Mouse (Mus musculus): ENCODE data around the gene Sipa1l2.
A peak's percentile ranks its signal among the peaks of the same experiment; 100 is the strongest.

Gene Sipa1l2

GRCm38 (mm10) chr8:125569533-125570365, at the start of gene Sipa1l2:
TSS of gene Sipa1l2 (minus strand) at chr8:125569808.
- DNase-seq (ENCODE audit: extremely low read depth, insufficient read length, low spot score): peak; percentile 74

DNA sequence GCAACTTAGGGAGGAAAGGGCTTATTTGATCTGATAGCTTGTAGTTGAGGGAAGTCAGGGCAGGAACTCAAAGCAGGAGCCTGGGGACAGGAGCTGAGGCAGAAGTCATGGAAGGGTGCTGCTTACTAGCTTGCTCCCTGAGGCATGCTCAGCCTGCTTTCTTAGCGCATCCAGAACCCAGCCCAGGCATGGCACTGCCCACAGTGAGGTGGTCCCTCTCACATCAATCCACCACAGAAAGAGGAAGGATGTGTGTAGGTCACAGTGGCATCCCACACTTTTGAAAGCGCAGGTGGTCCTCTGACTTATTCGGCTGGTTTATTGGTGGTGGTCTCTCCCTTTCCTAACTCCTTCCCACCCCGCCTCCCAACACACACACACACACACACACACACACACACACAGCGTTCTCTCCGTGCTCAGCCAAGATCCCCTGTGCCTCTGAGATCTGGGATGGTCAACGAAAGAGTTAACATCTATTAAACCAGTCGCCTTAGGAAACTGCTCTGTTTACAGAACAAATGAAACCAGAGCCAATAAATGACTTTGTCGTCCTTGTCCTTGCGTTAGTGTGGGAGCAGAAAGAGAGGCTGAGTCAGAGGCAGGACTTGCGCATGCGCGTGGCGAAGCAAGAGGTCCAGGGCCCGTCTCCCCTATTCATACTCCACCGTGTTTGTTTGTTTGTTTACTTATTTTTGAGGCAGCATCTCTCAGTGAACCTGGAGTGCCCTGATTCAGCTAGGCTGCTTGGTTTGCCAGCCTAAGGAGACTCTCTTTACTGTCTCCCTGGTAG, 49.1 kb upstream of the Sipa1l2 start:
- DNase-seq (ENCODE audit: extremely low read depth, insufficient read length, low spot score): peak; percentile 51

- DNase-seq (ENCODE audit: extremely low read depth, insufficient read length, low spot score): no peak
Measured at GRCm38 (mm10) chr8:125616935-125617334, 47.3 kb upstream of the Sipa1l2 start.

DNA sequence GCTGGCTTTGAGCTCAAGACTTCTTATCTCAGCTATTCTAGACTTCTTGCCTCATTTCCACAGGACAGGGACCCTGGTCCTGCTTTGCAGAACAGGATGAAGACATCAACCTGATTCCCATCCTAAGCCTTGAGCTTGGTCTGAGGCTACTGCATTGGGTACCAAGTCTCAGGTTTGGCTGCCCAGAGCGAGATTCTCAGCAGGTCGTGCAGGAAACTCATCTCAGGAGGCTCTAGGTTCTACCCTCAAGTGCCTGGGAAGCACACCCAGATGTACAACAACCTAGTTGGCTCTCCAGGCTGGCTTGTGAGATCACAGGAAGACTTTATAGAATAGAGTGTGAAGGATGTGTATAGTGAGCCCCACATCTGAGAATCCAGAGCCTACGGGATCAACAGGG, 46.4 kb upstream of the Sipa1l2 start:
- DNase-seq (ENCODE audit: extremely low read depth, insufficient read length, low spot score): no peak

GRCm38 (mm10) chr8:125613552-125613951, 43.9 kb upstream of the Sipa1l2 start:
- no peak for DNase-seq (ENCODE audit: extremely low read depth, insufficient read length, low spot score)

DNA sequence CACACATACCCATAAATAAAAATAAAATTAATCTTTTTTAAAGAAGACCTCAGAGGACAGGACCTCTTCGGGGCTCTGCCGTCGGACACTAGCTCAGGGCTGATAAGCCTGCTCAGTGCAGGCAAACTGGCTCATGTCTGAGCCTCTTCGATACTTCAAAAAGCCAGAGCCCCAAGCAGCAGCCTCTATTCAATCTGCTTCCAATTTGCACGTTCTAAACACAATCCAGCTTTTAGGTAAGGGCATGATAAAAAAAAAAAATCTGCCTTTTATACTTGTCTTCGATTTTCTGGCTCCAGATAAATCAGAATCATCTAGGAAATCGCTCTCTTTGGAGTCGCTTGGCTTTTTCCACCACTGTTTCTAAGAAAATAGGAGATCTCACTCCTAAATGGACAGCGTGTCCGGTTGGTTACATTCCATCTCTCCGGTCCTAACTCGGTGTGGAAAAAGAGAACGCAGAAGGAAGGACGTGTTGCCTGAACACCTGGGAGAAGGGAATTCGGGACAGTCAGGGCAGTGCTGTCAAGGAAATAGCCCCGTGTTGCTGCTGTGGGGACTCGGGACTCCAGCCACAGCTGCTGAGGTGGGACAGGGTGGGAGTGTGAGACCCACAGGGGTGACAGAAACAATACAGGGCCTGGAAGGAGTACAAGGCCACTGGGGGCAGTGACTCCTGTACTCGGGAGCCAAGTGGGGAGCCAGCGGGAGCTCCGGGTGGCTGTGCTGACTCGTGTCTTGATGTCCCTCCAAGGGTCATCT, 42.4 kb upstream of the Sipa1l2 start:
- no peak for DNase-seq (ENCODE audit: extremely low read depth, insufficient read length, low spot score)

- no peak for DNase-seq (ENCODE audit: extremely low read depth, insufficient read length, low spot score)
Measured at GRCm38 (mm10) chr8:125611024-125611798, 41.6 kb upstream of the Sipa1l2 start.

GRCm38 (mm10) chr8:125609737-125610136, 40.1 kb upstream of the Sipa1l2 start:
- no peak for DNase-seq (ENCODE audit: extremely low read depth, insufficient read length, low spot score)

- DNase-seq (ENCODE audit: extremely low read depth, insufficient read length, low spot score): no peak
Measured at GRCm38 (mm10) chr8:125607714-125608223, 38.2 kb upstream of the Sipa1l2 start.

DNA sequence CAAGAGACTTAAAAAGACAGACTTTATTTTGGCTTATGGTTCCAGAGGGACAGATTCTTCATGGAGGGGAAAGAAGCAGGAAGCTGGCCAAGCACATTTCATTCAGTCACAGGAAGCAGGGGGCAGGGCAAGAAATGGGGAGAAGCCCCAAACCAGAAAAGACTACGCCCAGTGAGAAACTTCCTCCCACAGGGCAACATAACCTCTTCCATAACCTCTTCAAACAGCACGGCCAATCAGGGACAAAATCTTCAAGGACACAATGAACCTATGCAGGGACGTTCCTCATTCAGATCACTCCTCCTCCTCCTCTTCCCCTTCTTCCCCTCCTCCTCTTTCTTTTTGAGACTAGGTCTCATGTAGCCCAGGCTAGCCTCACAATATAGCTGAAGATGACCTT, 37.3 kb upstream of the Sipa1l2 start:
- no peak for DNase-seq (ENCODE audit: extremely low read depth, insufficient read length, low spot score)

DNA sequence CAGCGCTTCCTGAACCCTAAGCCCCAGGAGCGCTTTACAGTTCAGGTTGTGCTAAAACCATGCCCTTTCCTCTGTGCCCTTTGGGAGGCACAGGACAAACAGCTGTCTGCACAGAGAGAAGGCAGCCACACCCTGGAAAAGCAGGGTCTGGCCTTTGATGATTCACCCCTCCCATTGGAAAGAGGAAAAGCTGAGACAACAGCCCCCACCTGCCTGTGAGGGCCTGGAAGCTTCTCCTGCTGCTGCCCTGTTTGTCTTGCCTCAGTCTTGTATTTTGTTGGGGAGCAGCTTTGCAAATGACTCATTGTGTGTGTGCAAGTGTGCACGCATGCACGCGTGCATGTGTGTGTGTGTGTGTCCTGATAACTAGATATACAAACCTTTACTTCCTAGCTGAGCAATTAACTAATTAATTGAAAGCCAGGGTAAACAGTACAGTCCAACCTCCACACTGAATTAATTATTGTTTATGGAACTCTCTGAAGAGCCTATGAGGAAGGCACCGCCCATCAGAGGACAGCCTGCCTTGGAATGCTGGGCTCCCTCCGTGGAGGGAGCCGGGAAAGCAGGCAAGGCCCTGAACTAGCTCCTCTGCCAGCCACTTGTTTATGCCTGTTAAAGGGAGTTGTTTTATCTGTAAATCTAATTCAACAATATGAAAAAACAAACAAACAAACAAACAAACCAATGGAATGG, 35.4 kb upstream of the Sipa1l2 start:
- no peak for DNase-seq (ENCODE audit: extremely low read depth, insufficient read length, low spot score)

GRCm38 (mm10) chr8:125604213-125604816, 34.7 kb upstream of the Sipa1l2 start:
- no peak for DNase-seq (ENCODE audit: extremely low read depth, insufficient read length, low spot score)

DNA sequence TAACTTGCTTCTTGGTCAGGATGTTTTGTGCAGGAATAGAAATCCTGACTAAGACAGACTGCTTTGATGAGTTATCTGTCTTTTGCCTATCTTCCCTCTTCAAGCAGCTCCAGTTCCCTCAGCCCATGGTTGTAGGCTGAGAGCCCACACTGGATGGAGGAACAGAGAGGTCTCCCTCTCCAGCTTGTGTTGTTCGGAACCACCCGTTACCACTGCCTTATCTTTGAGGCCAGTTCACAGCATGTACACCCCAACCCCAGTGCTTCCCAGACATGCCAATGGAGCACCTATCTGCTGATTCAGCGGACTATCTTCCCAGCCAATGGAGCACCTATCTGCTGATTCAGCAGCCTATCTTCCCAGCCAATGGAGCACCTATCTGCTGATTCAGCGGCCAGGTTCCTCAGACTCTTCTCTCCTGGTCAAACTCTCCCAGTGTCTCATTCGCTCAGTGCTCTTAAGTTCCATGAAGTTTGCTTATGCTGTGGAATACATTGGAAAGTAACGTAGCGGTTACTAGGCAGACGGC, 33.8 kb upstream of the Sipa1l2 start:
- DNase-seq (ENCODE audit: extremely low read depth, insufficient read length, low spot score): no peak

DNA sequence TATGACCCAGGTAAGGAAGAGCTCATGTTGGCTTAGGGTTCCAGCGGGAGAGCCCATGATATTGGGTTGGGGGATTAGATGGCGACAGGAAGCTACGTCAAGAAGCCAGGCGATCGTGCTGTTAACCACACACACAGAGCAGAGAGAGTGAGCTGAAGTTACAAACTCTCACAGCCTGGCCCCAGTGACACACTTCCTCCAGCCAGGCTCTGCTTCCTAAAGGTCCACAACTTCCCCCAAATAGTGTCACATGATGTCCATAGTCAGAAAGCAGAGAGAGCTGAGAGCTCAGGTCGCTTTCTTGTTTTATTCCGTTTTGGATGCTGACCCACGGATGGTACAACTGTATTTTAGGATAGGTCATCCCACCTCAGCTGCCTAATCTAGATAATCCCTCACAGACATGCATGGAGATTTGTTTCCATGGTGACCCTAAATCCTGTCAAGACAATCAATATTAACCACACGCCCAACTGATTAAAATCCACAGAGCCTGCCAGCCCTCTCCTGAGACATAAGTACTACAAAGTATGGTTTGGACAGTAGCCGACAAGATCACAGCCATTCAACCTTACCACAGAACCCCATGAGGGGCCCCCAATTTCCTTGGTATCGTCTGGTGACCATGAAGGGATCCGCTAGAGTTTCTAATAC, 30.6 kb upstream of the Sipa1l2 start:
- no peak for DNase-seq (ENCODE audit: extremely low read depth, insufficient read length, low spot score)

DNA sequence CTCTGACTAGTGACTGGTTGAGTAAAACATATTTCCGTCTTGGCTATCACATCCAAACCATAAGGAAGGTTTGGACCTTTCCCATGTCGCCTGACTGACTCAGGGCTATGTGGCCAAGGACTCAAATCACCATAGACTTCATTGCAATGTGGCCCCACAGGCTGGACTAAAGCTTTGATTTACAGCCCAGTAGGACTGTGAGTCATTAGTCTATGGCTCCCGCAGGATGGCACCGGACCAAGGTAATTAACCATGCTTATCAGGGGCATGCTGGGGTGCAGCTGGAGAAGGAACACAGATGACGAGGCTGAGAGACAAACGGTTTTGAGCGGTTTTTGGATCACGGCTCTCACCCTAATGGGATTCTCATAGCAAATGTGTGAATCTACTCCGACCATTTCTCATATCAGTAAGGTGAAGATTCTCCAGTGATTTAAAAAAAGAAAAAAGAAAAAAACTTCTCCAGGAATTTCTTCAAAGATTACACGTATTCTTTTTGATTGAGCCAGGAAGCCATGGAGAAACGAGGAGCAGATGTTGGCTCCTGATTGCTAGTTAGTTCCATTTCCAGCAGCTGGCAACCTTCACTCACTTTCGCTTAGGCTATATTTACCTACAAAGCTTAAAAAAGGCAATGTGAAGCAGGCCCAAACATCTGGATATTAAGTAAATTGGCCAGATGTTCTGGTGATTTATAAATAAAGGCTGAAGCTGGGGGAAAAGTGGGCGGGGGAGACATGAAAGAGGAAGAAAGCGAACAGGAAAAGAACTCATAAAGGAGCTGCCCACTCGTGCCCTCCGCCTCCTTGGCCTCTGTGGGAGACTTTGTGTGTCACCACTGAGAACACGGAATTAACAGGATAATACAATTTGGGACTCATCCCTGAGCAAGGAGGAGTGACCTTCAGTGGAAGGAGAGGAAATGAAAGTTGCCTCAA, 26.2 kb upstream of the Sipa1l2 start:
- DNase-seq (ENCODE audit: extremely low read depth, insufficient read length, low spot score): no peak

DNA sequence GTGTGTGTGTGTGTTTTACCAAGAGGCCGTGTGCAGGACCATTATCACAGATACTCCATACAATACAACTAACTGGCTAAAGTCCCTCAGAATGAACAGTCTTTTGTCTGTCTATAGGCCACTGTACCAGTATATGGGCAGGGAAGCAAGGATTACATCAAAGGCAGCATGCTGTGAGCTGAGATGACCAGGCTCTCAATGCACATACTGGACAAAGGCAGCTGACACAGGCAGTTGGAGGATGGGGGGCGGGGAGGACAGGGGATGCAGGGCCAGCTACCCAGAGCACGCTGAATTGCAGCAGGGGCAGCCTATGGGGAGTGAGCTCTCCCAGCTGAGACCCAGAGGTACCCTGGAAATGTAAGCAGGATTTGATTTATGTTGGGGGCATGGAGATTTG, 20.8 kb upstream of the Sipa1l2 start:
- no peak for DNase-seq (ENCODE audit: extremely low read depth, insufficient read length, low spot score)

DNA sequence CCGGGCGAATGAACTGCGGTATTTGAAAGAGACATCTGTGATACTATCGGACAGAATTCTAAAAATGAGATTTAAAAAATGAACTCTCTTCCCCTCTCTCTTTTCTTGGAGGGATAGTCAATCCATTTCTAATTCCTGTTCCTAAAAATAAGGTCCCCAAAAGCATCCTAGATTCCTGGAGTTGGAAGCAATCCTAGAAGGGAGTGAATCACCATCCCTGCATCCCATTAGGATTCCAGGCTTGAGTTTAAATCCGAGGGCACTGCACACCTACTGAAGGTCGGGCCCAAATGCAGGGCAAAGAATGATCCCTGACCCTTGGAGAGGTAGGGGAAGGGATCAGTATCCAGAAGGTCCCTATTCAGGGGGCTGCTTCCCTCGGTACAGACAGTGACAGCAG, 17.0 kb upstream of the Sipa1l2 start:
- DNase-seq (ENCODE audit: extremely low read depth, insufficient read length, low spot score): no peak
